ENCODE assay signal across 19 mouse cellular contexts in genomic region chr5:50461491-50461890, GRCm38 (mm10).
A peak's percentile ranks its signal among the peaks of the same experiment; 100 is the strongest.
DNase-seq lines count a peak whose midpoint lies in the region; ATAC-seq and TF ChIP-seq lines count a peak whose summit lies in the region.
"Had no signal": no experiment of that assay in that cellular context is flagged by ENCODE, and none has a peak within 500 bp of the region (broad histone marks: within the 10 kb centered on the region; RNA-seq: fewer than 3 reads in every experiment).

No protein-coding gene starts in this region.

- no peak for TF ChIP-seq CTCF in midbrain, postnatal 0 days (IDR thresholded peaks at IDR 0.05)

- no peaks in the 10 kb centered on the region for H3K9me3 ChIP-seq in midbrain, postnatal 0 days (ENCODE audit: low read length)
- H3K9me3 ChIP-seq in midbrain, embryonic 13.5 days = no peaks in the 10 kb centered on the region
- no peaks in the 10 kb centered on the region for H3K9me3 ChIP-seq in kidney, embryonic 15.5 days (replicated peaks)
- H3K9me3 ChIP-seq: embryonic facial prominence, embryonic 12.5 days; forebrain, embryonic 15.5 days; heart, embryonic 10.5 days had no signal

- no peak overlapping the region for H3K9ac ChIP-seq in midbrain, postnatal 0 days (replicated peaks; ENCODE audit: low read length, poor library complexity, severe bottlenecking)
- no peak overlapping the region for H3K9ac ChIP-seq in midbrain, embryonic 13.5 days (replicated peaks)
- H3K9ac ChIP-seq in kidney, embryonic 15.5 days = no peak overlapping the region
- H3K9ac ChIP-seq: embryonic facial prominence, embryonic 12.5 days; forebrain, embryonic 15.5 days had no signal

- peak; percentile 22 for DNase-seq in kidney, adult 11 months
- DNase-seq in kidney, postnatal 10 days = no peak
- peak; percentile 14 for DNase-seq in midbrain, postnatal 0 days (ENCODE audit: low spot score)
- peak; percentile 23 for DNase-seq in kidney, postnatal 14 days
- no peak for DNase-seq in lung, postnatal 14 days
- DNase-seq: adrenal gland, postnatal 14 days; cerebellum, adult 11-12 months; cerebellum, adult 9-10 months; cerebellum, postnatal 25 days; gastrocnemius, postnatal 36 days; heart, adult 18-20 months; heart, postnatal 10 days; heart, postnatal 4 days had no signal

- H3K4me3 ChIP-seq in midbrain, postnatal 0 days (ENCODE audit: low read depth, low read length) = no peak overlapping the region
- no peak overlapping the region for H3K4me3 ChIP-seq in midbrain, embryonic 13.5 days (replicated peaks)
- no peak overlapping the region for H3K4me3 ChIP-seq in kidney, embryonic 15.5 days (replicated peaks)
- H3K4me3 ChIP-seq: embryonic facial prominence, embryonic 12.5 days; forebrain, embryonic 15.5 days; heart, embryonic 10.5 days had no signal

- ATAC-seq in midbrain, postnatal 0 days (ENCODE audit: low FRiP score) = no peak
- ATAC-seq in midbrain, embryonic 13.5 days = no peak
- ATAC-seq in kidney, embryonic 15.5 days (replicated peaks; ENCODE audit: low FRiP score) = 0 out of 2 replicates have a peak, but pooled peaks have one; percentile 33
- ATAC-seq: activated CD4-positive, CD25-positive, alpha-beta regulatory T cell, adult 4 months; forebrain, embryonic 15.5 days had no signal

- no peaks in the 10 kb centered on the region for H3K27me3 ChIP-seq in midbrain, postnatal 0 days (ENCODE audit: insufficient read depth, low read length)
- H3K27me3 ChIP-seq in midbrain, embryonic 13.5 days = no peaks in the 10 kb centered on the region
- H3K27me3 ChIP-seq in kidney, embryonic 15.5 days = no peaks in the 10 kb centered on the region
- H3K27me3 ChIP-seq: embryonic facial prominence, embryonic 12.5 days; forebrain, embryonic 15.5 days had no signal

- no peak overlapping the region for H3K4me2 ChIP-seq in midbrain, postnatal 0 days (ENCODE audit: low read depth, low read length, poor library complexity, severe bottlenecking)
- no peak overlapping the region for H3K4me2 ChIP-seq in midbrain, embryonic 13.5 days (replicated peaks)
- H3K4me2 ChIP-seq in kidney, embryonic 15.5 days = no peak overlapping the region
- H3K4me2 ChIP-seq: embryonic facial prominence, embryonic 12.5 days; forebrain, embryonic 15.5 days had no signal

- no peak overlapping the region for H3K27ac ChIP-seq in midbrain, postnatal 0 days (ENCODE audit: low read depth, low read length)
- H3K27ac ChIP-seq in midbrain, embryonic 13.5 days = no peak overlapping the region
- no peak overlapping the region for H3K27ac ChIP-seq in kidney, embryonic 15.5 days
- H3K27ac ChIP-seq: embryonic facial prominence, embryonic 12.5 days; forebrain, embryonic 15.5 days; heart, embryonic 10.5 days had no signal

- H3K4me1 ChIP-seq in midbrain, postnatal 0 days (ENCODE audit: insufficient read depth, low read length) = no peaks in the 10 kb centered on the region
- no peaks in the 10 kb centered on the region for H3K4me1 ChIP-seq in midbrain, embryonic 13.5 days (replicated peaks)
- no peaks in the 10 kb centered on the region for H3K4me1 ChIP-seq in kidney, embryonic 15.5 days
- H3K4me1 ChIP-seq: embryonic facial prominence, embryonic 12.5 days; heart, embryonic 10.5 days had no signal

- 78% methylated on average over 3 of the region's 3 CpGs for WGBS in midbrain, postnatal 0 days
- WGBS in midbrain, embryonic 13.5 days = 85% methylated on average over 3 of the region's 3 CpGs
- 64% methylated on average over 3 of the region's 3 CpGs for WGBS in kidney, embryonic 15.5 days

- no peaks in the 10 kb centered on the region for H3K36me3 ChIP-seq in midbrain, postnatal 0 days (ENCODE audit: insufficient read depth, low read length)
- H3K36me3 ChIP-seq in midbrain, embryonic 13.5 days = no peaks in the 10 kb centered on the region
- no peaks in the 10 kb centered on the region for H3K36me3 ChIP-seq in kidney, embryonic 15.5 days
- H3K36me3 ChIP-seq: embryonic facial prominence, embryonic 12.5 days; forebrain, embryonic 15.5 days; heart, embryonic 10.5 days had no signal

Comparison
In these comparisons a context has a peak if more than half of its experiments do, and no peak if none do; other contexts are left out.
1. DNase-seq: peak in kidney, adult 11 months (single experiment), midbrain, postnatal 0 days (single experiment) and kidney, postnatal 14 days (single experiment); none in kidney, postnatal 10 days (single experiment) and lung, postnatal 14 days (single experiment).